Mouse (Mus musculus) lung, postnatal 10 days (tissue): Measurements from ENCODE around the gene Rpl36al.
"Not testable (repeated sequence)": the region's sequence is repeated elsewhere in the genome, so short reads cannot be mapped to it uniquely, and the experiment has no call there.

Experiments used
- DNase-seq: peaks from one replicate; pipeline ENCODE4 v3.0.0; 2021

Rpl36al gene

DNA sequence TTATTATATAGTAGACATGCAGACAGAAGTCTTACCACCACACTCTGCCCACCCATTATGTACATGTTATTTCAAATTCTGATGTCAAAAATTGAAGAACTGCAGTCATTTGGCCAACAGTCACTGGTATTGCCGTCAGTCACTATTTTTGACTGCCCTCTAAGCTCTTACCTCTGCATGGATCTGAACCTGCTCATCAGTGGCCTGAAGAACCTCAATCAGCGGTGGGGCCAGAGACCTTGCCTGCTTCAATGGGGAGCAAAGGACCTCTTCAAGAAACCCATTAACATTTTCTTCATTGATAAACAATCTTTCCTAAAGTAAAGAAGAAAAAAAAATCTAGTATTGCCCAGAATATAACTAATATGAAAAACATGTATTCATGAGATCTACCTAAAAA lies 8.8 kb upstream of the Rpl36al start:
- no peak for DNase-seq

- DNase-seq, result no peak
These were observed 7.5 kb upstream of the Rpl36al start for GRCm38 (mm10) chr12:69191396-69191795.

- DNase-seq, result peak; percentile 24
These were observed 6.6 kb upstream of the Rpl36al start for GRCm38 (mm10) chr12:69190522-69190921.

DNA sequence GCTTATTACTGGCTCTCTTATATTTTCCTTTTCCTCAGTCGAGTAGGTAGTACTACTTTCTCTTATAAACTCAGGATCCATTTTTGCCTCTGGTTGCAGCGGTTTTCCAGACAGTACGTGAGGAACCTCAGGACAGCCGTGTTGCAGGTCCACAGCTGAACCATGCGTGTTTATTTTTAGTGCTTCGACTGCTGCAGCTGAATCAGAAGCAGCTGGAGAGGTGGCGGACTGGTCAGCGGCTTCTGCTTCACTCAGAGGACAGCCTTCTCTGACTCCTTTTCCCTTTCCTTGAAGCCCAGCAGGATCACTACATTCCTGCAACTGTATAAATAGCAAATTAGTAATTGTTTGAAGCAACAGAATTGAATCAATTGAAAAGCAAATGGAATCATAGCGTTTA lies 6.2 kb upstream of the Rpl36al start:
- no peak for DNase-seq

DNA sequence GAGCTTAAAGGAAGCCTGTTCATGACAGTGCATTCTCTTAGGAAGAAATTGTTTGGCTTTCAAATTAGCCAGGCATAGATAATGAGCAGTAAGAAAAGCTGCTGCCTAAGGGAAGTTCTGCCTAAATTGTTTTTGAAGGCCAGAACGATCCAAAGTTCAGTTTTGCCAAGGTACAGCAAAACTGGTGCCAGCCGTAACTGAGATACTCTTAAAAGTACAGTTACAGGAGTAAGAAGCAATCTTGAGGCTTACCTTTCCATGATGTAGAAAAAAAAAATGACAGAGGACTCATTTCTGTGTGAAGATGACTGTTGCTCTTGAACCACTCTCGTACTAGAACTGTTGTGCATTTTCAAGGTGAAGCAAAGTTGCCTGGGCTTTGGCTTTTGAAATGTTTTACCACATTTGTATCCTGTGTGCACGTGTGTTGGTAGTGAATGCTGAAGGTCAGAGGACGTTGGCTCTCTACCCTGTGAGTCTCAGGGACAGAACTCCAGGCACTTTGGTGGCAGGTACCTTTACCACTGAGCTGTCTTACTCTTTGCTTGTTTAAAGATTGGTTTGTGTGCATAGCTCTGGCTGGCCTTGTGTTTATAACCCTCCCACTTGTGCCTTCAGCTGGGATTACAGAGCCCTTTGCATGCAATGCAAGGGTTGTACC lies 3.1 kb upstream of the Rpl36al start:
- no peak for DNase-seq

- no peak for DNase-seq
These were observed 1.5 kb upstream of the Rpl36al start for GRCm38 (mm10) chr12:69185371-69185770.

- peak; percentile 65 for DNase-seq
These were observed 736 bp upstream of the Rpl36al start for GRCm38 (mm10) chr12:69184342-69185295.

DNA sequence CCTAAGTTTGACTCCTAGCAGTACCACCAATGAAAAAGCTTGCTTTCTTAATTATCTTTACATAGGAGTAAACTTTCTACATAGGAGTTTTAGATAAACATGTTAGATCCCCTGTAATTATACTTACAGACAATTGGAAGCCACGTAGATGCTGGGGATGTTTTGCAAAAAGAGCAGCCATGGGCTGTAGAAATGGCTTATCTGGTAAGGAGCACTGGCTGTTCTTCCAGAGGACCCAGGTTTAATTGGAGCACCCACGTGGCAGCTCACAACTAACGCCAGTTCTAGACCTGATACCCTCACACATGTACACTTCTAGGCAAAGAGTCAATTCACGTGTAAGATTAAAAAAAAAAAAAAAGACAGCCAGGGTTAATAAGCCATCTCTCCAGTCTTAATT lies 2.1 kb downstream of the Rpl36al start:
- no peak for DNase-seq

DNA sequence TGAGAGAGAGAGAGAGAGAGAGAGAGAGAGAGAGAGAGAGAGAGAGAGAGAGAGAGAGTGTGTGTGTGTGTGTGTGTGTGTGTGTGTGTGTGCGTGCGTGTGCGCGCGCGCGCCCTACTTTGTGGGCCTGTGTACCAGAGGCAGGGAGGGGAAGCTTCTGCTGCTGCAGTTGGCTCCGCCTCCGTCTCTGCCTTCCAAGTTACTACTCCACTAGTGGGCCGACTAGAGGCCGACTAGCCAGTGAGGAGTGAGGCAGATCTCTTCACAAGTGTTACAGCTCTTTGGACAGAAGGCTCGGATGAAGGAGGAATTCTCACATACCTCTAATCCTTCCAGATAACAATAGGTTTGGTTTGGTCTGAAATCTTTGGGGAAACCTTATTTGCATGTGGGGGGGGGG lies 4.5 kb downstream of the Rpl36al start:
- DNase-seq, result no peak

- DNase-seq, result no peak
These were observed 6.4 kb downstream of the Rpl36al start for GRCm38 (mm10) chr12:69177526-69177925.

GRCm38 (mm10) chr12:69175975-69176374 lies 7.9 kb downstream of the Rpl36al start:
- DNase-seq, result no peak

DNA sequence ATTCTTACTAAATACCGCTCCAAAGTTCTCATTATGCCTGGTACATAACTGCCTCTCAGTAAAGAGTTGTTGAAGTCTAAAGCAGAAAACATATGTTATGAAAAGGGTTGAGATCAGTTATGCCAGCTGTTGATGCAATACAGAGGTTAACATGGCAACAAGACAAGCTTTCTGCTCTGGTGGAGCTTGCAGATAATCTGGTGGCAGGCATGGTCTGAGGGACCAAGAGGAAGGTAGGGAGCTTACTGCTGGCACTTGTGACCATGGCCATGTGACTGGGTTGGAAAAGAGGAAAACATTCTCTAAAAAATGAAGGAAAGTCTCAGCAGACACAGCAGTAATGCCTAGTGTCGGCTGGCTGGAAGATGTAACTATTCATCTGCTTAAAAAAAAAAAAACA lies 12.6 kb downstream of the Rpl36al start:
- no peak for DNase-seq

DNA sequence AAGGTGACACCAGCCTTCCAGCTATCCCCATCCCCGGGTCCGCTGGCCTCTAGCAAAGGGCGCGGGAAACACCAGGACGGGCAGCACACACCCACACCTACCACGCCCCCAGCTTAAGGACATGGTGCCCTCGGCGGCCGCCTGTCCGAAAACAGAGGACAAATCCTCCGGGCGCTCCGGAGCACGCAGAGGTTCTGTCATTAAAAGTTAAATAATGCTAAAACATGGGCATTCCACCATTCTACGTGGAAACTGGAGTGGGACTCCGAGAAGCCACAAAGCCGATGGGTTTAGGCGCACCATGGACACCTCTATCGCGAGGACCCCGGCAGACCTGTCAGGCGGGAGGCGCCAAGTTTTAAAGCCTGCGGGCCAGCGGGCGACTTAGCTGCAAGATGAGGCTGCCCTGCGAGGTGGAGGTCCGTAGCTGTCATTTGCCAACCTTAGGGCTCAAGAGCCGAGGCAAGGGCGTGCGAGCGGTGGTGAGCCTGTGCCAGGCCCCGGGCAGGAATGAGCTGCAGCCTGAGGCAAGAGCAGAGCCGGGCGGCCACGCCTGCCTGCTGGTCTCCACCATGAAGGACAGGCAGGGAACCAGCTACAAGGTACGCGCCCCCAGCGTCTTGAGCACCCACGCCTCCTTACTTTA lies 15.3 kb downstream of the Rpl36al start, which contains the start of gene Lrr1:
TSS of gene Lrr1 (plus strand) at position 354 of the 646 bp plus-strand sequence.
- DNase-seq, result peak; percentile 87

DNA sequence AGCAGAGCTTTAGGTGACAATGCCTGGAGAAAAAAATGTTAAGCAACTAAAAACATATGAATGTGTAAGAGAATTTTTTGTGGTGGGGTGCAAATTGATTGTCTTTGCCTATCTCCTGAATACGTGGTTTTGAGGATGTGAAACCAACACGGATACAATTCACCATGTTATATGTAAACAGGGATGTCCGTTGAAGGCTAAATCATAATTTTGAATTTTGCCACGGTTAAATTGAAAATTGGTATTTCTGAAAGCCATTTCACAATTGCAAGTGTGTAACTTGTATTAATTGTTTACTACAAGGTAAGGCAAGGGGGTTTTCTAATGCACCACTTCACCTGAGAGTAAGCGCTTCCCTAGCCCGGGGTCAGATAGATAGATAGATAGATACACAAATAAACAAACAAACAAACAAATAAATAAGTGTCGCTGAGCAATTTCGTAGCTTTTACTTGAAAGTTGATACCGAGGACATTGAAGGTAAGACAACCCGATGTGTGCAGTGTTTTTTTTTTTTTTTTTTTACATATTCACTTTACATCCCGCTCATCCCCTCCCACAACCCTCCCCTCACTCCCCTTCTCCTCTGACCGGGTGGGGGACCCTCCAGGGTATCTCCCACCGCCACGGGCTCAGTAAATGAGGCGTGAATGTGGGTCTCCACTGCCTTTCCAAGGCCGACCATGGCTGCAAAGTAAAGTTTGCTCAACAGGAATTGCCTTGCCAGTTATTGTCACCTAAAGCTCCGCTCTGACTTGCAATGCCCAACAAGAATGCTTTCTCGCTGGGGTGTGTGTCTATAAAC lies 16.0 kb downstream of the Rpl36al start:
- DNase-seq, result no peak

DNA sequence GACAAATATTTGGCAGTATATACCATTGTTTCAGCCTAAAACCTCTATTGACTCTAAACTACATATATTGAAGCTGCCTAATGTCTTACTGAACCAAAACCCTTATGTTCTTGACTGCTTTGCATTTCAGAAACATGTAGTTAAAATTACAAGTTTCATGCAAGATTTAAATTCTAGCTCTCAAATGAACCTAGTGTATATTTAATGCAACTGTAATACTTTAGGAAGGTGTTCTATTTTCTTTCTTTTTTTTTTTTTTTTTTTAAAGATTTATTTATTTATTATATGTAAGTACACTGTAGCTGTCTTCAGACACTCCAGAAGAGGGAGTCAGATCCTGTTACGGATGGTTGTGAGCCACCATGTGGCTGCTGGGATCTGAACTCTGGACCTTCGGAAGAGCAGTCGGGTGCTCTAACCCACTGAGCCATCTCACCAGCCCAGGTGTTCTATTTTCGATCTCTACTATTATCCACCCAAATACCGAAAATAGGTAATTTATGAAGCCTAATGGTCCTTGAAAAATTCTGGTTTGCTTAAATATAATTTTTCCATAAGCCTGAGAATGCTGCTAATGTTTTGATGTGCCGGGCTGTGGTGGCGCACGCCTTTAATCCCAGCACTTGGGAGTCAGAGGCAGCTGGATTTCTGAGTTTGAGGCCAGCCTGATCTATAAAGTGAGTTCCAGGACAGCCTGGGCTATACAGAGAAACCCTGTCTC lies 16.9 kb downstream of the Rpl36al start:
- not testable (repeated sequence) for DNase-seq

DNA sequence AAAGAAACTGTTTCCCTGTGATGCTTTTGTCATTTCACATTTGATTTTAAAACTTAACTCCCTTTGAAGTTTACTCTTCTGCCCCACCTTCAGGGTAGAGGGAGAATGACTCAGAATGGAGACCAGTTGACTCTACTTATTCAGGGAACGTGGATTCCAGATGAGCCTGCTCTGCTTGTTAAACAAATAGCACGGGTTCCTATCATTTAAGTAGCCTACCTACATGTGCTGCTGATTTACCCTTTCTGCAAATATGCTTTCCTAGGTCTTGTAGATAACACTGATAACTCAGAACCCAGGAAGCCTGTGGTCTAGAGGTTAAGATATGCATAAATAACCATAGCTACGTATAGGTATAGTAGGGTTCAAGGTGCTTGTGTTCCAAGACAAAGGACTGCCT lies 19.0 kb downstream of the Rpl36al start:
- DNase-seq, result no peak

DNA sequence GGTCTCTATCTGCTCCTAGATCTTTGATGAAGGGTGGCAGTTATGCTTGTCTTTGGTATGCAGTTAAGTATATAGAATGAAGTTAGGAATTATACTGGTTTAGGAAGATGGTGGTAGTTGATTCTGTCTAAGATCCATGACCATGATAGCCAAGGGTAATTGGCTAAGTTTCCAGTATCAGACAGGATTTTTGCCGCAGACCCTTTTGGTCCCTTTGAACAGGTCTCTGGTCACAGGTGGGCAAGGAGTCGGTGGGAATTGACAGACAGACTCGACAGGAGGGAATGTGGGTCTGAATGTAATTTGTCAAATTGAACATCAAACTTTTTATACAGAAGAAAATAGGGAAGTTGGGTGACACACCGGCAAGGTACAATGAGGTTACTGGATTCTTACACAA lies 20.3 kb downstream of the Rpl36al start:
- not testable (repeated sequence) for DNase-seq

- not testable (repeated sequence) for DNase-seq
These were observed 23.2 kb downstream of the Rpl36al start for GRCm38 (mm10) chr12:69160677-69161076.

DNA sequence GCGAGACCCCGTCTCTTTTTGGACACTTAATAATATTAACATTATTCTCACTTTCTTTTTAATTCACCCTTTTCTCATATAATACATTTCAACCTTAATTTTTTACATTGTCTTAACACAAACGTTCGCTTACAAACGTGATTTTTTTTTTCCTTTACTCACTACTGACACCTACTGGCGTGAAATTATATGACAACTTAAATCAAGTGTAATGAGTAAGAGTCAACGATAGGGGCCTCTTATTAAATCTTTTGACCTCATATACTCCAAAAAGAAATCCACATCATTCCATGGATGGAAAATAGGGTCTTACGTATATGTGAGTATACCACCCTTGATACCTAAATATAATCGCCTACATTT lies 24.3 kb downstream of the Rpl36al start:
- DNase-seq, result peak; percentile 39

- peak; percentile 98 for DNase-seq
These were observed 24.9 kb downstream of the Rpl36al start, which contains the start of gene Rps29 for GRCm38 (mm10) chr12:69158765-69159577. Gene Rps29, minus strand, starts transcription at chr12:69159186.

- DNase-seq, result no peak
These were observed 25.5 kb downstream of the Rpl36al start for GRCm38 (mm10) chr12:69158366-69158764.
